In the genomic region with DNA sequence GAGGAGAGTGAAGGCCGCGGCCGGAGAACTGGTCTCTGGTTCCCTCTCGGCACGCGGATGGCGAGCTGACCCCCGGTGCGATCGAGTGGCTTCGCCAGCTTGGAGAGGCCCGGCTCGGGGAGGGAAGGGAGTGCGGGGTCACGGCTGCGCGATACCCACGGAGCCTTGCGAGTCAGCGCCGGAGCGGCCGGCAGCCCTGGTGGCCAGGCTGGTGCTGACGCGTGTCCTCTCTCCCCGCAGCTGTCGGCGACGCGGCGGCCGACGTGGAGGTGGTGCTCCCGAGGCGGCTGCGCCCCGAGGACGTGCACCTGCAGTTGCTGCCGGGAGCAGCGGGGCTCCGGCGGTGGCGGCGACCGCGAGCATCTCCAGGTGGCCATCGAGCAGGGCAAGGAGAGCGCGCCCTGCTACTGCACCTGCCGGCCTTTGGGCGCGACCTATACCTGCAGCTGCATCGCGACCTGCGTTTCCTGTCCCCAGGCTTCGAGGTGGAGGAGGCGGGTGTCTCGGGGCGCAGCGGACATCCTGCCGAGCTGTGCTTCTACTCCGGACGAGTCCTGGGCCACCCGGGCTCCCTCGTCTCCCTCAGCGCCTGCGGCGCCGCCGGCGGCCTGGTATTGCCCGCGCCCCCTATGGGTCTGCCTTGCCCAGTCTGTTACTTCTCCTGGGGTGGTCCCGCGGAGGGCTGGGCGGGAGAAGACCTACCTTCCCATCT, we compare ENCODE assay signal across 8 mouse cellular contexts. TPM values are rescaled to one million over a fixed set of nuclear protein-coding genes. Genes with fewer than 3 reads are reported as not detected.
DNase-seq lines count a peak whose midpoint lies in the region; ATAC-seq lines count a peak whose summit lies in the region.

No protein-coding gene starts in this region.

- intact Hi-C loops in heart, postnatal 36 days (cut with DNase I): loop anchor here (5.0 kb wide), 4 partner anchors 92 to 272 kb away; no protein-coding TSS in a partner anchor

- WGBS in embryonic facial prominence, embryonic 11.5 days: under 1% methylated on average over 73 of the region's 76 CpGs

- H3K4me2 ChIP-seq in embryonic facial prominence, embryonic 11.5 days (ENCODE audit: low read depth, low read length): peak overlapping the region; percentile 100

- 0 out of 2 replicates have a peak overlapping the region, but pooled peaks have one; percentile 20 for H3K27ac ChIP-seq in embryonic facial prominence, embryonic 11.5 days (replicated peaks; ENCODE audit: low read depth, low read length)

- H3K9me3 ChIP-seq in embryonic facial prominence, embryonic 11.5 days (replicated peaks; ENCODE audit: control insufficient read depth, low read length): no peaks in the 10 kb centered on the region

- H3K36me3 ChIP-seq in embryonic facial prominence, embryonic 11.5 days (replicated peaks; ENCODE audit: control insufficient read depth, insufficient read depth, low read depth, low read length): no peaks in the 10 kb centered on the region

- peaks cover 5% of the 10 kb centered on the region for H3K27me3 ChIP-seq in embryonic facial prominence, embryonic 11.5 days (ENCODE audit: control insufficient read depth, insufficient read depth, low read length)

- peak; percentile 60 for DNase-seq in CD4-positive helper T cell, adult 2 months (ENCODE audit: low read depth, low spot score)
- DNase-seq in R1 (ENCODE audit: low read depth, low spot score): peak; percentile 29
- DNase-seq in embryonic facial prominence, embryonic 11.5 days (ENCODE audit: low spot score): peak; percentile 68
- peak; percentile 27 to 49 for DNase-seq in heart, postnatal 36 days
- DNase-seq in layer of hippocampus, postnatal 10 days (ENCODE audit: low spot score in 2 of 2): peak; percentile 58 to 64
- peak; percentile 21 for DNase-seq in lung, postnatal 25 days (ENCODE audit: low spot score)
- peak; percentile 58 to 67 for DNase-seq in right cerebral cortex, postnatal 10 days (ENCODE audit: low spot score in 2 of 2)
- DNase-seq in urinary bladder, postnatal 25 days (ENCODE audit: low spot score): peak; percentile 27

- peak overlapping the region; percentile 66 for H3K4me3 ChIP-seq in embryonic facial prominence, embryonic 11.5 days (ENCODE audit: low read depth, low read length)

- peak; percentile 24 for ATAC-seq in embryonic facial prominence, embryonic 11.5 days (replicated peaks; ENCODE audit: insufficient number of reproducible peaks, low FRiP score, low TSS enrichment, low read depth)

- H3K9ac ChIP-seq in embryonic facial prominence, embryonic 11.5 days (replicated peaks; ENCODE audit: low read length): peak overlapping the region; percentile 61

- H3K4me1 ChIP-seq in embryonic facial prominence, embryonic 11.5 days (ENCODE audit: control insufficient read depth, insufficient read depth, low read length): peaks cover 7% of the 10 kb centered on the region

RNA-seq across cellular contexts. Expression of gene Adamts17, which starts 0.6 kb away (rescaled TPM):
- polyA plus RNA-seq in embryonic facial prominence, embryonic 11.5 days (2014; fragmentation: Nextera tagmentation; extraction: Ambion mirVana): 3.0 and 3.2 TPM in 2 replicates
- total RNA-seq in heart, postnatal 36 days (2021): 1 to 10 TPM; 1.3 to 1.5 TPM
- 10 to 100 TPM; 25.8 to 33.4 TPM for total RNA-seq in layer of hippocampus, postnatal 10 days (2021)

Comparison
In these comparisons a context has a peak if more than half of its experiments do, and no peak if none do; other contexts are left out.
1. Peak in every context shown above with its lines: DNase-seq, ATAC-seq, H3K4me3 ChIP-seq and H3K27ac ChIP-seq.
2. RNA of gene Adamts17, which starts 0.6 kb away (total RNA-seq): 25.8 to 33.4 TPM in layer of hippocampus, postnatal 10 days; 1.3 to 1.5 TPM in heart, postnatal 36 days; every median in the first group is over 10 times any median in the second.